Mouse (Mus musculus) skeletal muscle tissue, adult 2 months (tissue): Measurements from ENCODE around the gene Gm37240.

Experiments used
- DNase-seq: peaks from one replicate; pipeline ENCODE4 v3.0.0-alpha.2; 2012; ENCODE audit warnings: low read depth, low spot score

Gm37240 gene

DNA sequence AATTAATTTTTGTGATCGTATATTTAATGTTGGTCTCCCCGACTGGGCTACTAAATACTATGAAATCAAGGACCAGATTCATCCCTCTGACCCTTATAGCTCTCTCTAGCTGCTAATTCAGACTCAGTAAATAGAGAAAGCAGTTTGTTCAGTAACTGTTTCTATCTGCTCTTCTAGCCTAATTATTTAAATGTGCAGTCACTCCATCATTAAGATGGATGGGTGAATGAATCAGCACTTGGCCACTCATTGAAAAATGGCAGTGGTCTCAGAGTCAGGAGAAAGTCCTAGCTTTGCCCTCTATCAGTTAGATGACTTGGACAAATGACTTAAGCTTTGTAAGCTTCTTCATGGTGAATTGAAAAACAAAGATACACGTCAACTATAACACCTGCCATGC, 387.2 kb downstream of the Gm37240 start:
- no peak for DNase-seq

GRCm38 (mm10) chr3:85496146-85496545, 391.2 kb downstream of the Gm37240 start:
- DNase-seq, result no peak

- DNase-seq, result no peak
These were observed 393.5 kb downstream of the Gm37240 start for GRCm38 (mm10) chr3:85493796-85494195.

DNA sequence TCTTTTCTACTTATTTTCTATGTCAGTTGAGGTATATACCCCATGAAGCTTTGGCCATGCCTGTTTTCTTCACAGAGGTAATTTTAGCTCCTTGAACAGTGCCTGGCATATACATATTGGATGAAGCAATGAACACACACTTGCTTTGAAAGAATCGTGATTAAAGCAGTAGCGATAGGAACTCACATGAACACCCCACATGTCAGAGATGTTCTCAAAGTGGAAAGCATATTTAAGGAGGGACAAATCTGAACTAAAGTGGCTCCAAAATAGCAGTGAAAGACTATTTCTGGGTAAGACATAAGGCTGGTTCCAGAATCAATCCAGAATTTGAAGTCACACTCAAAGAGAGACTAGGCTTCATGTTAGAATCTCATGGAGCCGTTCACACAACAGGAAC, 397.1 kb downstream of the Gm37240 start:
- no peak for DNase-seq

GRCm38 (mm10) chr3:85487379-85487778, 399.9 kb downstream of the Gm37240 start:
- DNase-seq, result no peak

DNA sequence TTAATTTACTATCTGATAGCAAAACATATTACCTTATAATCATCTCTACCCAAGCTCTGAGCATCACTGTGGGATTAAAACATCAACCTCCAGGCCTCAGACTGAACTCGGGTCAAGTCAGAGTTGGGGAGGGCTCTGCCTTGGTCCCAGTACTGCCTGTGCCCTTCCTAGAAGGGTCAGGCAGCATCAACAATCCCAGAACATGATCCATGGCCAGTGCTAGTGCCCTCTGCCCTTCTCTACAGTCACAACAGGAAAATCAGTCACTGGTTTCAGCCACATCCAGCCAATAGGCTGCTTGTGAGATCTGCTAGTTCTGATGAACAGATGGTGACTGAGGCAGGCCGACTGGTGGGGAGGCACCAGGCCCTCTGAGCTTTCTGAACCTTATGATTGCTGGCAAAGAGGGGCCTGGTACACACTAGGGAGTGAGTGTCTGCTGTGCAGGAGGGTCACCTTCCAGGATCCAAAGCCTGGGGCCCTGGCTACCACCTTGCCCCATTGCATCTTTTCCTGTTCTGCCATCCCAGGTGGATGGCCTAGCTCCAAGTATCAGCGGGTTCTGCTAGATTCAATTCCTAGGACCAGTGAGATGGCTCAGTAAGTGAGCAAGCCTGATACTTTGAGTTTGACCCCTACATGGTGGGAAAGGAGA, 401.7 kb downstream of the Gm37240 start:
- no peak for DNase-seq

DNA sequence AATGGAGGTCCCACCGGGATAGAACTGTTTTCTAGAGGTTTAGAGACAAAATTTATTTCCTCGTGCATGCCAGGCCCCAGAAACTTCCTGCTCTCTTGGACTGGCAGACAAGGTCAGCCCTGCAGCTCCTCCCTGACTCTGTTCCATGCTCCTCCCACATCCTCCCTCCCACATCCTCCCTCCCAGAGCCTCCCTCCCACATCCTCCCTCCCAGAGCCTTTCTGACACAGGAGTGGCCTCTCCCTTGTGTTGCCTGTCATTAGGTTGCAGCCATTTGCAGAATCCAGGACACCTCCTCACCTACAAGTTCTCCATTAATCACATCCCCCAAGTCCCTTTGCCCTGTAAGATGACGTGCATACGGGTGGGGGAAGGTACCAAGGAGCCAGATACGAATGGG, 404.7 kb downstream of the Gm37240 start:
- no peak for DNase-seq

DNA sequence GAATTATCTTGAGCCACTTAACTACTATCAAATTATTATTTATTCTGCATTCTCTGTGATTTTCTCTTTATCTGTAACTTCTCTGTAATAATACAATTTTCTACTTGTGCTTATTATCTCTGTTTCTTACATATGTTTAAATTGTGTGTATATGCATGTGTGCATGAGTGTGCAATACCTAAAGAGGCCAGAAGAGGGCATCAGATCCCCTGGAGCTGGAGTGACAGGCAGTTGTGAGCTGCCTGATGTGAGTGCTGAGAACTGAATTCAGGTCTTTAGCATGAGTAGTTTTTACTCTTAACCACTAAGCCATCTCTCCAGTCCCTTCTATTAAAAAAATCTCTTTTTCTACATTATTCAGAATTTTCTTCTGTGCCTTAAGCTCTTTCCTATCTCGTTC, 406.7 kb downstream of the Gm37240 start:
- no peak for DNase-seq

- DNase-seq, result no peak
These were observed 408.6 kb downstream of the Gm37240 start for GRCm38 (mm10) chr3:85478731-85479130.

GRCm38 (mm10) chr3:85469711-85470110, 417.6 kb downstream of the Gm37240 start:
- DNase-seq, result no peak

DNA sequence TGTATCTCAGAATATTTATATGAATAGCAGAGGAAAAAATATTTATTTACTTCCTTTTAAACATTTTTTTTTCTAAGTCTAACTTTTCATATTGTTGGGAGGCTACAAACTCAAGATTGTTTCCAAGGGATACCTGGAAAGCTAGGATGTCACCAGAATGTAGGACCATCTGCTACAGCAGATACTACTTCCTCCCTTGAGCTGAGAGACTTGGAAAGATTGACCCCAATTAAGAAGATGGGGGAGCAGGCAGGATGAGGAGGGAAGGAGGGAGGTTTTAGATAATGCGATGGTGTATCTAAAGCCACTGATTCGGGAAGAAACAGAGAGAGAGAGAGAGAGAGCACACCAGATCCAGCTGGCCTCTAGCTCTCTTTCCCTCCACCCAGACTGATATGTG, 418.3 kb downstream of the Gm37240 start:
- DNase-seq, result no peak

GRCm38 (mm10) chr3:85465283-85466025, 421.9 kb downstream of the Gm37240 start:
- DNase-seq, result no peak

DNA sequence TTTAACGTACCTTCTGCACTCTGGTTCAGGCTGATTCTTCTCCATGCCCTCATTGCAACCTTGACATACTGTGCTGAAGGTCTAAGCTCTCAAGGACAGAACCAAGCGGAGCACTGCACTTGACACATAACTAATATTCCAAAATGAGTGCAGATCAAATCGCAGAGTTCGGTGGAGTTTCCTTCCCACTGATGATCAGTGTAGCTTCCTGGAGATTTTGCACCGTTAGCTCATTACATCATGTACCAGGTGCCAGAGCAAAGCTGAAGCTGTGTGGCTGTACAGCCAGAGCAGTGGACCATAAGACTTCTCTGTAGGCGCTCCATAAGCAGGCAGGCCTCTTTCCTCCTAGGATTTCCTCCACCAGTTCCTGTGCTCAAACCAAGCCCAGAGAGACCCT, 427.3 kb downstream of the Gm37240 start:
- DNase-seq, result no peak

- DNase-seq, result no peak
These were observed 430.3 kb downstream of the Gm37240 start for GRCm38 (mm10) chr3:85456983-85457382.

GRCm38 (mm10) chr3:85455453-85455852, 431.9 kb downstream of the Gm37240 start:
- DNase-seq, result no peak

- no peak for DNase-seq
These were observed 433.3 kb downstream of the Gm37240 start for GRCm38 (mm10) chr3:85454001-85454400.

GRCm38 (mm10) chr3:85449461-85449860, 437.9 kb downstream of the Gm37240 start:
- no peak for DNase-seq

DNA sequence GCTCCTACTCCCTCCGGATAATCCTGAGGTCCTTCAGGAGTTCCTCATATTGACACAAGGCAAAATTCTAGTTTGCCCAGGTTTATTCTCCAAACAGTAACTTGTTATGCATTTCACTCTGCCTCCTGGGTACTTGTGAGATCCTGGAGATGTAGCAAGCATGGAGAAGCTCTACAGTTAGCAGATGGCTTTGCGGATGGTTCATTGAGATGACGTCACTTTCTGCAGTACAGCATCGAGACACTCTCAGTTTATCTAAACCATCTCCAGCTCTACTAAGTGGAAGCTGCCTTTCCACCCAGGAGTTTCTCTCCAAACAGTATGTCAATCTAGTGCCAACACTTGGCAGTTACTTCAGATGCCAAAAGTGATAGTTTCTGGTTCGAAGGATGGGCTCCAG, 444.5 kb downstream of the Gm37240 start:
- DNase-seq, result no peak

- no peak for DNase-seq
These were observed 445.1 kb downstream of the Gm37240 start for GRCm38 (mm10) chr3:85442261-85442660.

- DNase-seq, result no peak
These were observed 451.9 kb downstream of the Gm37240 start for GRCm38 (mm10) chr3:85435406-85435805.

DNA sequence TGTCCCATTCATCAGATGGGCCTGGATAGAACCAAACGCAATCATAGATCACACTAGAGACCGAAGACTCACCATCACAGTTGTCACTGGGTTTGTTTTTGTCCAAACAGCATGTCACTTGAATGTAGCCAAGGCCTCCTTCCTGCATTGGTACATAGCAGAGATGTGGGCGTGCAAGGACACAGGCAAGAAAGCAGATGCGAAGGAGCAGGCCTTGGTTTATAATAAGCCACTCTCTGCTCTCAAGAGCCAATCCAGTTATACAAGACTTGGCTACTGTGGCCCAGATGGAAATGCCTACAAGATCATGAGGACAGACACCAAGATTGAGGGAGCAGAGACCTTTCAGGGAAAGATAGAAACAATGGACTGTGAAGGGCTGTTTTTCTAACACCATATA, 456.1 kb downstream of the Gm37240 start:
- no peak for DNase-seq

- no peak for DNase-seq
These were observed 463.8 kb downstream of the Gm37240 start for GRCm38 (mm10) chr3:85423376-85423997.

GRCm38 (mm10) chr3:85421403-85421802, 465.9 kb downstream of the Gm37240 start:
- DNase-seq, result no peak
